Mouse (Mus musculus): ENCODE data around the gene Xpo4.

Gene Xpo4

DNA sequence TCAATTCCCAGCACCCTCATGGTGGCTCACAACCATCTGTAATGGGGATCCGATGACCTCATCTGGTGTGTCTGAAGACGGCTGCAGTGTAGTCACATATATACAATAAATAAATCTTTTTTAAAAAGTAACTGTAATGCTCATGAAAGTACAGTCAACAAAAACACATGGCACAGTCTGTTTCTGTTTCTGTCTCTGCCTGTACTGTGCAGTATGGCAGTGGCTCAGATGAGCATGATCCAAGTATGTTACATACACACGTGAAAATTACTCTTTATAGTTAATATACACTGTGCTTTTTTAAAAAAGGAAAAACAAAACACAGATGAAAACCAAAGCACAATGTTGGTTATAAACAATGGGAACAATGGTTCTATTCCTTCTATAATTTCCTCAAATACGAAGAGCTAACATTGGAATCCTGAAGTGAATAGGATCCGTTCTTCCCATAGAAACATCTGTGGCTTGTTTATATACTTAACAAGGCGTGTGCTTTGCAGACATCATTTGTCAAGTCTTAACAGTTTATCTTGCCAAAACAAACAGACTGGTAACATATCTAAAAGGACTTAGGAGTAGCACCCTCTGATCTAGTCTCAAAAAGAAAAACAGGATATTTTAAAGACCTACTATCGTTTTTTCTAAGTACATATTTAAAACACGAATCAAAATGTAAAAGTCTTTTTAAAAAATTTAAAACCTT lies 58.4 kb downstream of the Xpo4 start:
- DNase-seq: no peak

GRCm38 (mm10) chr14:57593279-57593678 lies 72.0 kb downstream of the Xpo4 start:
- DNase-seq: no peak

DNA sequence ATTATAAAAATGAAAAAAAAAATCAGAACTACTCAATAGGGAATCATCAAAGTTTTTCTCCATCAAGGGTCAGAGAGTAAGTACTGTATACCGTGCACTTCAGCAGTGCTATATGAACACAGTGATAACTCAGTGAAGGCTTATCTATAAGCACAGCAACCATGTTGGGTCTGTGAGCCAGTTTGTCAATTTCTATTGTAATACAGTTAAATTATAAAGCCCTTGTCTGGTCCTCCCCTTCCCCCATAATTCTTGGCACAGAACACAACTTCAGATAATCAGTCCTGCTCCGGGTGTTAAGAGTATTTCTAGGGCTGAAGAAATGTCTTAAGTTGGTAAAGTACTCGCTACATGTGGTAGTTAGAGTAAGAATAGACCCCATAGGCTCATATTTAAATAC lies 73.4 kb downstream of the Xpo4 start:
- DNase-seq: no peak

DNA sequence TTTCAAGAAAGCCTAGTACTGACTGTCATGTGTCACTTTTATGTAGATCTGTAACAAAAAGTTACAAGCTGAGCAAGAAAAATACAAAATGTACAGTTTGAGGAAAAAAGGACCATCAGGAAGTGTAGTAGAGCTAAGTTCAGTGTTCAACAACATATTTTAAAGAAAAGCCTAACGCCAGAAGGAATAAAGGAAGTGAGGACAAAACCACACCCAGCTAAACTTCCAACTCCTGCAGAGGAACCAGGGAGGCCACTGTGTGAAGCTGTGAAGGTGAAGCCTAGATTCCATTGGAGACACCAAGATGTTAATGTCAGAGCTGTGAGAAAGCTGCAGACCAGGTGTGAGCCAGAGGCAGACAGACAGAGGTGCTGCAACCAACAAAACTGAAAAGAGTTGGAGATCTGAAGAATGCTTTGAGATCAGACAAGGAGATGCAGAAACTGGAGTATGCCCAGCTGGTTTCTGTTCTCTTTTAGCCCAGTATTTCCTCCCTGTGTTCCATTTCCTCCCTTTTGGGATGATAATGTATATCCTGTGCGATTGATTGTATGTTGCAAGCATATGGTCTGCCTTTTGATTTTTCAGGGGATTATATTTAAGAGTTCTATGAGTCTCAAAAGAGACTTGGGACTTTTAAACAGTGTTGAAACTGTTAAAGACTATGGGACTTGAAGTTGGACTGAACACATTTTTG lies 88.7 kb downstream of the Xpo4 start:
- DNase-seq: peak; percentile 70

DNA sequence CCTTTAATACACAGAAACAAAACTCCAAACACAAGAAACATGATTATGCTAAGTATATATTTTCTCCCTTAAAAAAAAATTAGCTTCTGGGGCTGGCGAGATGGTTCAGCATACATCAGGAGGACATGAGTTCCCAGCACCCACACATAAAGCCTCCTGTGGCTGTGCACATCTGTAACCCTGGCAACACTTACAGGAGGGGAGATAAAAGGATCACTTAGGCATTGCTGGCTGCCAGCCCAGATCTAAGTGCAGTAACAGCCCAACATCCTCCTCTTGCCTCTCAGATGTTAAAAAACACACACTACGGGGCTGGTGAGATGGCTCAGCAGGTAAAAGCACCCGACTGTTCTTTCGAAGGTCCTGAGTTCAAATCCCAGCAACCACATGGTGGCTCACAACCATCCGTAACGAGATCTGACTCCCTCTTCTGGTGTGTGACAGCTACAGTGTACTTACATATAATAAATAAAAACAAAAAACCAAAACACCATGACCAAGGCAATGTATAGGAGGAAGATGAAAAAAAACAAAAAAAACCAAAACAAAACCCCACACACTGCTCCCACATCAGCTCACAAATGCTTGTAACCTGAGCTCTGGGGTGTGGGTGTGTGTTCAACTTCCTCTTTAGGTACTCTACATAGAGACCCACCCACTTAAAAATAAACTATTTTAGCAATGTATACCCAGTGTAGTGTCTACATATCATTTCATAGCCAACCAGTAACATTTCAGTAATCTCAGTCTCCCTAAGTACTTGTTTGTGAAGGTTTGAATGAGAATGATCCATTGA lies 90.2 kb downstream of the Xpo4 start:
- peak; percentile 72 for DNase-seq

- DNase-seq: peak; percentile 100
Observed at GRCm38 (mm10) chr14:57571155-57572133, 93.8 kb downstream of the Xpo4 start, which contains the start of gene Eef1akmt1. Gene Eef1akmt1, minus strand, starts transcription at chr14:57571612.

DNA sequence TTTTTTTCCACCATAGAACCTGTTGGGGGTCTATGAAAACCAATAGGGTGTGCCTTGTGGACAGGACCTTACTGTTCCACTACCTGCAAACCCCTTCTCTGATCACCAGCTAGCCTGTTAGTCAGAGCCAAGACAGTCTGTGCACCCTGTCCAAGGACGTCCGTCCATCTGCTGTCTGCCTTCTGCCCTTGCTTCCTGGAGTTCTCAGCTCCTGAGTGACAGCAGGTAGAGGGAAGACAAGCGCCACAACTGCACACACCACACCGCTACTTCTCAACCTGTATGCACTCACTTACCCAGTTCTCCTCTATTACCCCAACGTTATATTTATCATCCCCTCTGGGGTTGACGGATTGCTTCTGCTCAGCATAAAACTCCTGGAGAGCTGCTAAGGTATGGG lies 99.6 kb downstream of the Xpo4 start:
- DNase-seq: peak; percentile 54

GRCm38 (mm10) chr14:57556922-57557321 lies 108.3 kb downstream of the Xpo4 start:
- DNase-seq: no peak

DNA sequence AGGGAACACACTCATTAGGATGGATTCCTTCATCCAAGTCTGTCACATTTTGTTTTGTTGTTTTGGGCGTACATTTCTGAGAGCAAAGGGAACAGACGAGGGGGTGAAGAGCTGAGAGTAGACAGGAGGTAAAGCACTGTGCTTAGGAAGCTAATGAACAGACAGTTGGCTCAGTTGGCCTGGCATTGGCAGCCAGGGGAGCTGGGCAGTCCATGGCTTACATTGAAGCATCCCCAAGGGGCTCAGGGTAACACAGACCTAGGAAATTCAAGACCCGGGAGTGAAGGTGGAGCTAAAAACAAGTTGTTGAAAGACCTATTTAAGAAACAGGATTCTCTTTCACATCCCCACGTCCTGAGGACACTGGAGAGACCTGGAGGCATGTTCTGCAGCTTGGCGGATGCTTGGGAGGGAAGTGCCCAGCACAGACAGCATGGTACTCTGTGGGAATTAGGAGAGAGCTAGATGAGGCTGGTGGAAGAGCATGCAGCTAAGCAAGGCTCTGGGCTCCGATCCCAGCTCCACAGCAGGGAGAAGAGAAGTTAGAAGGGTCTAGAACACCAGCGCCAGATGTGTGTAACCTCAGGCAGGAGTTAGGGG lies 109.7 kb downstream of the Xpo4 start:
- DNase-seq: peak; percentile 45

DNA sequence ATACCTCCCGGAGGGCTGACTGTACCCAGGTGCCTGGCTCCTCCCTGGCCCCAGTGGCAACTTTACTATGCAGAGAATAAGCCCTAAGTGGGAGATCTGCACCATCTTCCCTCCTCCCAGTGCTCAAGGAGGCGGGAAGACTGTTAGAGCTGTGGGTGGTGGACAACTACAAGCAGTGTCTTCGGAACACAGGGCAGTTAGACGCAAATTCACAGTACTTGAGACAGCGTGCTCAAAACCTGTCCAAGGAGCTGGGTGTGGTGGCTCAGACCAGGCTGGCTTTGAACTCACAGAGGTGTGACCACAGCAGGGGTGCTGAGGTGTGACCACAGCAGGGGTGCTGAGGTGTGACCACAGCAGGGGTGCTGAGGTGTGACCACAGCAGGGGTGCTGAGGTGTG lies 110.8 kb downstream of the Xpo4 start:
- DNase-seq: peak; percentile 45

- DNase-seq: no peak
Observed at GRCm38 (mm10) chr14:57552945-57553344, 112.3 kb downstream of the Xpo4 start.

- no peak for DNase-seq
Observed at GRCm38 (mm10) chr14:57547062-57547461, 118.2 kb downstream of the Xpo4 start.

DNA sequence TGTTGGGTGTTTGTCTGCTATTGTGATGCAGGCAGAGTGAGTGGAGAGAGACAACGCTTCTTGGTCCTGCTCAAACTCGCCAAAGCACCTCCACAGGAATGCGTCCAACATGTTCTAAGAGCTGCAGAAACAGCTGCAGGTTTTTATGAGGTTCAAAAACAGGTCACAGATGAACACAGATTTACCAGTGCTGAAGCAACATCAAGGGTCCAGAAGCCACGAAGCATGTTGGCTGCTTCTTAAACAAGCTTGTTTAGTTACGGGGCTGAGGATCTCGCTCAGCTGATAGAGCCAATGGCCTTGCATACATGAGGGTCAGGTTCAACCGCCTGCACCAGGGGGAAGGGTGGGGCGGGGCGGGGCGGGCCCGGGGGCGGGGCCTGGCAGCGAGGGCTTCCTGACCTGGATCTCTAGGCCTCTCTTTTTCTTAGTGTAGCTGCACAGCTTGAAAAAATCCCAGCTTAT lies 118.6 kb downstream of the Xpo4 start:
- DNase-seq: no peak

DNA sequence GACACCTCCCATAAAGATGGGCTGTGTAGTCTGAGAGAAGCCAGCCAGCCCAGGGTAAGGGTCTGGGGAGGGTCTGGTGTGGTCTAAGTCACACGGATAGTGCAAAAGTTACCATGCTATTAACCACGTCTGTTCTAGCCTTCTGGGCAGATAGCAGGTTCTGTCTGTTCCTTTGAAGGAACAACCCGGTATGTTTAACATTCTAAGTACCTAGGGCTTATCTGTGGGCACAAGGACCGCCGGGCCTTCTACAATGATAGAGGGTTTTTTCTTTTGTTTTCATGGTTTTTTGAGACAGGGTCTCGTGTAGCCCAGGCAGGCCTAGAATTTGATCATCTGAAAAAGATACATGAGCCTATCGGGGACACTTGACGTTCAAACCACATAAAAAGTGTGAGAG lies 119.1 kb downstream of the Xpo4 start:
- DNase-seq: peak; percentile 34

DNA sequence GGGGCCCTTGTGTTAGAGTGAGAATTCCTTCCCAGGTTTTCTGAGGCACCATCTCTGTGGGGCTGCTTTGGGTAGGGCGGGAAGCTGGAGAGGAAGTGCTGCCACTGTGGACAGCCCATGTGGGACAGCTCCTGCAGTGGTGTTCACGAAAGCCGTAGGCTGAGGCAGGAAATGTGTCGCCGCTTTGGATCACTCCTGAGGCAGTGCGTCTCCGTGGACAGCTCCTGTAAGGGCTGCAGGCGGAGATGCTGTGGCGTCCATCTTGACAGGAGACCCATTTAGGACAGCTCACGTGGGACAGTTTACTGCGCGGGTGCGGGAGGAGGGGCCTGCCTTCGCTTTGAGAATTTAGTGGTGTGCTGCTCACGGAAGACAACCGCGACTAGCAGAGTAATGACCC lies 119.7 kb downstream of the Xpo4 start:
- peak; percentile 65 for DNase-seq

- no peak for DNase-seq
Observed at GRCm38 (mm10) chr14:57543420-57544039, 121.7 kb downstream of the Xpo4 start.

GRCm38 (mm10) chr14:57542231-57542630 lies 123.0 kb downstream of the Xpo4 start:
- no peak for DNase-seq

DNA sequence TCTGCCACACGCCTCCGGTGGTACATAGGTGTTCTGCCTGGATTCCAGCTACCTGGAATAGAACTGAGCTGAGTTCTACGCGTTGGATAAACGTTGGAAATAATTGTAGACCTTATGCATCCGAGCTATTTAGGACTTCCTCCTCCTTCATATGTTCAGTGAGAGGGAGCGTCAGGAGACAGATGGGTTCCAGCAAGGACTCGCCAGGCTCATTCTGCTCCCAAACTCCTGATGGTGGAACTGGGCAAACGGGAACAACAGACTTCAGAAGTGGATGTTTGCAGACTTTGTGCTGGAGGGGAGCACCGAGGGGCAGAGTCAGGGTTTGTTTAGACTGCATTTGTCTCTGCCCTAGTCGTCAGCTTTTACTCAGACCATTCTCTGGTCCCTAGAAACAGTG lies 124.5 kb downstream of the Xpo4 start:
- no peak for DNase-seq

DNA sequence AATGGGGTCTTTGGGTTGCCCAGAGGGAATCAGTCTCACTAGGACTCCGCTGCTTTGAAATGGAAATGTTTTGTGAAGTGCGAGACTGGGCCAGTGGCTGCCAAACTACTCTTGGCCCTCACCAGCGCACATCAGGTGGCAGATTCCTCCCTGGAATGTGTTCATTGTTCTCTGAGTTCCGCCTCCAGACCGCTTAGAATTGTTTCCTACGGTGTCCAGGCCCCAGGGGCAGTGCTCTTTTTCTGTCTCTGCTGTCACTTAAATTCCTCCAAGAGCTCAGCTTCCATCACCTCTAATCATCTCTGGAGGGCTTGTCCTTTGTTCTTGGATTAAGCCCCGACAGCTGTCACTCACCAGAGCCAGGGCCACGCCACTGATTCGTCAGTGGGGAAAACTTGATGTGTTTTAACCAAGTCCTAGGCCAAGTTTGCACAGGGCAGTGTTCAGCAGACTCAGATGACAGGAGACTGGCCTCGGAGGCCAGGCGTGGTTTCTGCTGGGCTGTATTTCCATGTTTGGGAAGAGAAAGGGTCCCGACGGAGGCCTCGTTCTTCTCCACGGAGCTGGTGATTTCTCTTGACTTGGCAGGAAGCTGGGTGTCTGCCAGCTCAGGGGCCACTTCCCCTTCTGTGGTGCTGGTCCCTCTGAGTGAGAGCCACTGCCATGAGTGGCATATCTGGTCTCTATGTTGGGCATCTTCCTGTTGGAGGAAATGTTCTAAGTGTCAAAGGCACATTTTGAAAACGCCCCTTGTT lies 127.8 kb downstream of the Xpo4 start:
- peak; percentile 94 for DNase-seq

GRCm38 (mm10) chr14:57536820-57537219 lies 128.4 kb downstream of the Xpo4 start:
- no peak for DNase-seq

- DNase-seq: peak; percentile 95
Observed at GRCm38 (mm10) chr14:57535646-57536045, 129.6 kb downstream of the Xpo4 start.
